ENCODE assay signal across 8 mouse cellular contexts in genomic region chr12:51971070-51971664, GRCm38 (mm10). TPM values are rescaled to one million over a fixed set of nuclear protein-coding genes. Genes with fewer than 3 reads are reported as not detected.
DNase-seq lines count a peak whose midpoint lies in the region; ATAC-seq and TF ChIP-seq lines count a peak whose summit lies in the region.

Gene Heatr5a (minus strand): TSS chr12:51971321.

- in situ Hi-C loops in CH12.LX (cut with MboI; ENCODE audit: low pct_ligation_motif_present, low pct_unique_long_range_greater_than_20kb, low sequenced_read_pairs), result no loop called here

- WGBS in forebrain, embryonic 12.5 days, result under 1% methylated on average over 45 of the region's 53 CpGs
- WGBS in heart, postnatal 0 days, result 2% methylated on average over 53 of the region's 53 CpGs
- under 1% methylated on average over 53 of the region's 53 CpGs for WGBS in large intestine, adult 2 months
- under 1% methylated on average over 47 of the region's 53 CpGs for WGBS in liver, postnatal 0 days (ENCODE audit: insufficient replicate concordance)
- under 1% methylated on average over 45 of the region's 53 CpGs for WGBS in neural tube, embryonic 14.5 days

- H3K9ac ChIP-seq in CH12.LX (ENCODE audit: insufficient read depth, low read depth), result peak within 1 kb of the TSS; percentile 92
- H3K9ac ChIP-seq in forebrain, embryonic 12.5 days, result peak within 1 kb of the TSS; percentile 83
- peak within 1 kb of the TSS; percentile 95 for H3K9ac ChIP-seq in heart, postnatal 0 days (replicated peaks; ENCODE audit: low read depth, low read length)
- H3K9ac ChIP-seq in liver, postnatal 0 days (replicated peaks), result peak within 1 kb of the TSS; percentile 91
- H3K9ac ChIP-seq in neural tube, embryonic 14.5 days (replicated peaks; ENCODE audit: low read depth, low read length), result peak within 1 kb of the TSS; percentile 75

- H3K4me1 ChIP-seq in CH12.LX (ENCODE audit: control insufficient read depth in 1 of 2, insufficient read depth in 2 of 2), result peaks cover 0 to 12% of the 10 kb centered on the region in 2 experiments; a peak in 2 of 4 replicates
- peaks cover 9% of the 10 kb centered on the region; the same call in 1 of the 2 replicates for H3K4me1 ChIP-seq in forebrain, embryonic 12.5 days
- 0 out of 2 replicates have a peak, but pooled peaks cover 11% of the 10 kb centered on the region for H3K4me1 ChIP-seq in heart, postnatal 0 days (ENCODE audit: control insufficient read depth, insufficient read depth)
- H3K4me1 ChIP-seq in liver, postnatal 0 days (ENCODE audit: insufficient read depth), result 0 out of 2 replicates have a peak, but pooled peaks cover 11% of the 10 kb centered on the region
- H3K4me1 ChIP-seq in neural tube, embryonic 14.5 days (ENCODE audit: control insufficient read depth, insufficient read depth, low read length), result no peaks in the 10 kb centered on the region

- TF ChIP-seq CTCF in CH12.LX (conservative IDR thresholded peaks at IDR 0.05 in 1 of 2, IDR thresholded peaks at IDR 0.05 in 1 of 2; ENCODE audit: low read depth in 2 of 2, low read length in 2 of 2), result no peak
- no peak for TF ChIP-seq CTCF in heart, postnatal 0 days (IDR thresholded peaks at IDR 0.05; ENCODE audit: low read depth)
- no peak; the same call in 1 of the 2 replicates for TF ChIP-seq CTCF in liver, postnatal 0 days (IDR thresholded peaks at IDR 0.05; ENCODE audit: low read depth)

- no peaks in the 10 kb centered on the region for H3K79me2 ChIP-seq in CH12.LX (replicated peaks; ENCODE audit: control insufficient read depth, extremely low read depth, insufficient read depth, poor library complexity, severe bottlenecking)

- DNase-seq in CH12.LX (ENCODE audit: extremely low read depth), result peak; percentile 75
- DNase-seq in c-Kit-positive CD71-positive TER-119-negative erythroid progenitor cells, embryonic 14.5 days (ENCODE audit: low read depth), result peak; percentile 79
- DNase-seq in heart, postnatal 0 days (ENCODE audit: low spot score), result peak; percentile 88
- peak; percentile 57 for DNase-seq in large intestine, adult 2 months (ENCODE audit: low read depth, low spot score)
- DNase-seq in liver, postnatal 0 days, result peak; percentile 94
- peak; percentile 93 for DNase-seq in testis, postnatal 10 days (ENCODE audit: low spot score)

- no peaks in the 10 kb centered on the region for H3K27me3 ChIP-seq in CH12.LX (replicated peaks)
- no peaks in the 10 kb centered on the region for H3K27me3 ChIP-seq in forebrain, embryonic 12.5 days
- no peaks in the 10 kb centered on the region for H3K27me3 ChIP-seq in heart, postnatal 0 days (ENCODE audit: control insufficient read depth, insufficient read depth, low read length)
- H3K27me3 ChIP-seq in liver, postnatal 0 days (ENCODE audit: insufficient read depth, low read length), result no peaks in the 10 kb centered on the region
- H3K27me3 ChIP-seq in neural tube, embryonic 14.5 days (ENCODE audit: control insufficient read depth, insufficient read depth, low read length), result peaks cover 5% of the 10 kb centered on the region; the same call in 1 of the 2 replicates

- peaks cover 7% of the 10 kb centered on the region for H3K9me3 ChIP-seq in CH12.LX (replicated peaks; ENCODE audit: low read length)
- peaks cover 7% of the 10 kb centered on the region; the same call in 1 of the 2 replicates for H3K9me3 ChIP-seq in forebrain, embryonic 12.5 days
- H3K9me3 ChIP-seq in heart, postnatal 0 days (replicated peaks; ENCODE audit: control insufficient read depth, low read length), result no peaks in the 10 kb centered on the region
- 0 out of 2 replicates have a peak, but pooled peaks cover 2% of the 10 kb centered on the region for H3K9me3 ChIP-seq in liver, postnatal 0 days (ENCODE audit: low read length)
- H3K9me3 ChIP-seq in neural tube, embryonic 14.5 days (ENCODE audit: control insufficient read depth, low read length), result no peaks in the 10 kb centered on the region

- H3K4me3 ChIP-seq in CH12.LX (replicated peaks in 1 of 3; ENCODE audit: low read depth in 2 of 3, low read length in 2 of 3, poor library complexity in 1 of 3), result peak within 1 kb of the TSS; percentile 57 to 97 (median 96)
- peak within 1 kb of the TSS; percentile 91 for H3K4me3 ChIP-seq in forebrain, embryonic 12.5 days (replicated peaks)
- peak within 1 kb of the TSS; percentile 99 for H3K4me3 ChIP-seq in heart, postnatal 0 days (ENCODE audit: low read depth, low read length)
- H3K4me3 ChIP-seq in liver, postnatal 0 days (ENCODE audit: low read depth, low read length), result peak within 1 kb of the TSS; percentile 93
- H3K4me3 ChIP-seq in neural tube, embryonic 14.5 days (ENCODE audit: low read depth, low read length), result peak within 1 kb of the TSS; percentile 90

- no peak for TF ChIP-seq EP300 in CH12.LX (IDR thresholded peaks at IDR 0.05; ENCODE audit: low read length)
- no peak; the same call in 1 of the 2 replicates for TF ChIP-seq EP300 in heart, postnatal 0 days (IDR thresholded peaks at IDR 0.05; ENCODE audit: low read depth)
- TF ChIP-seq EP300 in liver, postnatal 0 days (IDR thresholded peaks at IDR 0.05; ENCODE audit: low read depth), result no peak

- H3K4me2 ChIP-seq in CH12.LX (ENCODE audit: insufficient read depth, low read depth, poor library complexity, severe bottlenecking), result peak within 1 kb of the TSS; percentile 82
- peak within 1 kb of the TSS; percentile 74 for H3K4me2 ChIP-seq in forebrain, embryonic 12.5 days
- peak within 1 kb of the TSS; percentile 81 for H3K4me2 ChIP-seq in heart, postnatal 0 days (ENCODE audit: low read depth, low read length)
- peak within 1 kb of the TSS; percentile 74 for H3K4me2 ChIP-seq in liver, postnatal 0 days (ENCODE audit: low read depth, low read length)
- H3K4me2 ChIP-seq in neural tube, embryonic 14.5 days (ENCODE audit: low read depth, low read length), result peak within 1 kb of the TSS; percentile 54

- TF ChIP-seq POLR2A in CH12.LX (IDR thresholded peaks at IDR 0.05; ENCODE audit: low read depth, low read length), result peak; percentile 87

- peak; percentile 98 for ATAC-seq in forebrain, embryonic 12.5 days (ENCODE audit: low FRiP score)
- peak; percentile 97 for ATAC-seq in heart, postnatal 0 days (ENCODE audit: insufficient read depth, low read depth)
- peak; percentile 99 for ATAC-seq in liver, postnatal 0 days
- ATAC-seq in neural tube, embryonic 14.5 days (ENCODE audit: low read depth), result peak; percentile 98

- 0 out of 2 replicates have a peak within 1 kb of the TSS, but pooled peaks have one; percentile 4 for H3K27ac ChIP-seq in CH12.LX (ENCODE audit: insufficient read depth, low read depth)
- peak within 1 kb of the TSS; percentile 85 for H3K27ac ChIP-seq in forebrain, embryonic 12.5 days
- peak within 1 kb of the TSS; percentile 92 for H3K27ac ChIP-seq in heart, postnatal 0 days (ENCODE audit: low read depth)
- H3K27ac ChIP-seq in liver, postnatal 0 days (ENCODE audit: low read depth), result peak within 1 kb of the TSS; percentile 96
- H3K27ac ChIP-seq in neural tube, embryonic 14.5 days (ENCODE audit: low read depth, low read length), result peak within 1 kb of the TSS; percentile 82

- TF ChIP-seq RAD21 in CH12.LX (IDR thresholded peaks at IDR 0.05; ENCODE audit: low read depth, low read length), result no peak

- dilution Hi-C loops in CH12.LX (cut with MboI; ENCODE audit: extremely low pct_ligation_motif_present, extremely low pct_unique_long_range_greater_than_20kb, low sequenced_read_pairs), result no loop called here

- no peaks in the 10 kb centered on the region for H3K36me3 ChIP-seq in CH12.LX (replicated peaks in 1 of 2; ENCODE audit: control insufficient read depth in 1 of 2, insufficient read depth in 1 of 2, low read length in 1 of 2)
- H3K36me3 ChIP-seq in forebrain, embryonic 12.5 days (replicated peaks), result no peaks in the 10 kb centered on the region
- no peaks in the 10 kb centered on the region for H3K36me3 ChIP-seq in heart, postnatal 0 days (replicated peaks; ENCODE audit: control insufficient read depth, insufficient read depth, low read length)
- no peaks in the 10 kb centered on the region for H3K36me3 ChIP-seq in liver, postnatal 0 days (replicated peaks; ENCODE audit: insufficient read depth, low read length)
- no peaks in the 10 kb centered on the region for H3K36me3 ChIP-seq in neural tube, embryonic 14.5 days (ENCODE audit: control insufficient read depth, insufficient read depth, low read length)

TF ChIP-seq in CH12.LX, 34 proteins besides CTCF, POLR2A, EP300 and RAD21 (continues in another document):
- TF ChIP-seq TCF12 (IDR thresholded peaks at IDR 0.05; ENCODE audit: low read depth, low read length) (peak; percentile 81), PAX5 (IDR thresholded peaks at IDR 0.05; ENCODE audit: low read length) (no peak), NELFE (IDR thresholded peaks at IDR 0.05; ENCODE audit: low read depth, low read length) (peak; percentile 63; the same call in 1 of the 2 replicates), MEF2A (IDR thresholded peaks at IDR 0.05; ENCODE audit: borderline replicate concordance, low read depth, low read length) (peak; percentile 79), HCFC1 (IDR thresholded peaks at IDR 0.05; ENCODE audit: low read depth, low read length) (peak; percentile 87), ELF1 (IDR thresholded peaks at IDR 0.05; ENCODE audit: low read depth, low read length) (no peak), ZNF384 (IDR thresholded peaks at IDR 0.05; ENCODE audit: low read depth, low read length) (no peak), SIN3A (IDR thresholded peaks at IDR 0.05; ENCODE audit: low read length) (peak; percentile 87), SMC3 (IDR thresholded peaks at IDR 0.05; ENCODE audit: low read depth, low read length) (no peak), USF2 (conservative IDR thresholded peaks at IDR 0.05; ENCODE audit: low read depth, low read length) (no peak), NRF1 (IDR thresholded peaks at IDR 0.05; ENCODE audit: low read depth, low read length) (0 out of 2 replicates have a peak, but pooled peaks have one; percentile 6), TBP (conservative IDR thresholded peaks at IDR 0.05; ENCODE audit: low read depth, low read length) (peak; percentile 54; the same call in 1 of the 2 replicates), CHD2 (IDR thresholded peaks at IDR 0.05; ENCODE audit: low read length) (no peak), MAFK (IDR thresholded peaks at IDR 0.05; ENCODE audit: insufficient replicate concordance, low read length) (no peak), MXI1 (IDR thresholded peaks at IDR 0.05; ENCODE audit: low read depth, low read length) (peak; percentile 73; the same call in 1 of the 2 replicates)

RNA-seq across cellular contexts. Expression of gene Heatr5a, which starts in this region (rescaled TPM):
- total RNA-seq in CH12.LX (2012; rRNA removed) (6.4 and 7.4 TPM in 2 replicates), CH12.LX (2014; rRNA removed) (4.8 and 5.4 TPM in 2 replicates)
- 5.8 and 7.3 TPM in 2 replicates for polyA plus RNA-seq in CH12.LX (2012; ENCODE audit: insufficient read length, low read depth)
- 12.6 and 13.6 TPM in 2 replicates for polyA plus RNA-seq in forebrain, embryonic 12.5 days (2016; fragmentation: Nextera tagmentation; extraction: Ambion mirVana)
- 19.0 and 41.9 TPM in 2 replicates for total RNA-seq in heart, postnatal 0 days (2014; rRNA removed; ENCODE audit: low replicate concordance)
- polyA plus RNA-seq in heart, postnatal 0 days (2015; fragmentation: Nextera tagmentation; extraction: Ambion mirVana), result 3.1 and 3.7 TPM in 2 replicates
- polyA plus RNA-seq in large intestine, adult 2 months (2012; rRNA removed), result 19.4 and 61.2 TPM in 2 replicates
- 1.6 and 2.6 TPM in 2 replicates for polyA plus RNA-seq in liver, postnatal 0 days (2015; fragmentation: Nextera tagmentation; extraction: Ambion mirVana)
- polyA plus RNA-seq in neural tube, embryonic 14.5 days (2014; fragmentation: Nextera tagmentation; extraction: Ambion mirVana), result 9.1 and 10.7 TPM in 2 replicates

Comparison
In these comparisons a context has a peak if more than half of its experiments do, and no peak if none do; other contexts are left out.
1. Peak in every context shown above with its lines: DNase-seq, ATAC-seq, H3K4me3 ChIP-seq and H3K27ac ChIP-seq.
2. H3K27ac ChIP-seq: peak in every context shown above with its lines; median percentile 96 in liver, postnatal 0 days; 92 in heart, postnatal 0 days; 85 in forebrain, embryonic 12.5 days; 82 in neural tube, embryonic 14.5 days; 4 in CH12.LX.